Mouse (Mus musculus) CH12.LX (cell line): ENCODE measurements around the gene Cd59b. TPM values are rescaled to one million over a fixed set of nuclear protein-coding genes. Genes with fewer than 3 reads are reported as not detected.

Source experiments
- DNase-seq: peaks from one replicate; pipeline ENCODE4 v3.0.0-alpha.2; 2013; ENCODE audit errors: extremely low read depth
- H3K27ac ChIP-seq: 2 replicates; pipeline ENCODE4 v1.5.1; 2012; ENCODE audit warnings: low read depth, mild to moderate bottlenecking, control low read depth, moderate library complexity; ENCODE audit not compliant: insufficient read depth
- H3K27me3 ChIP-seq: replicated peaks from 2 replicates; pipeline ENCODE3; 2012; ENCODE audit warnings: inconsistent platforms
- H3K36me3 ChIP-seq, 2 experiments: replicated peaks in 1 of 2; 2 replicates each; pipeline versions ENCODE3 to v1.6.1; 2012; ENCODE audit warnings: inconsistent platforms in 1 of 2, low read length in 1 of 2, mild to moderate bottlenecking in 1 of 2, mixed read lengths in 1 of 2, moderate library complexity in 1 of 2; ENCODE audit not compliant: control insufficient read depth in 1 of 2, insufficient read depth in 1 of 2
- H3K4me1 ChIP-seq, 2 experiments: 2 replicates each; pipeline ENCODE4 v1.6.1; 2012; ENCODE audit warnings: inconsistent platforms in 1 of 2, moderate library complexity in 1 of 2; ENCODE audit not compliant: insufficient read depth in 2 of 2, control insufficient read depth in 1 of 2
- H3K4me2 ChIP-seq: 2 replicates; pipeline ENCODE4 v1.6.1; 2012; ENCODE audit warnings: low read depth, mild to moderate bottlenecking, control low read depth; ENCODE audit not compliant: poor library complexity, insufficient read depth, severe bottlenecking
- H3K4me3 ChIP-seq, 3 experiments: fragments of 150-350 bp in 1 of 3; sonication (generic) in 1 of 3; replicated peaks in 1 of 3; 2 replicates each; pipeline versions ENCODE3 to v1.5.1; 2011 to 2012; ENCODE audit warnings: low read depth in 2 of 3, low read length in 2 of 3, mild to moderate bottlenecking in 2 of 3, moderate library complexity in 2 of 3, control low read depth in 1 of 3, improper control_type of control experiment in 1 of 3, inconsistent platforms in 1 of 3, mixed read lengths in 1 of 3; ENCODE audit not compliant: poor library complexity in 1 of 3
- H3K79me2 ChIP-seq: replicated peaks from 2 replicates; pipeline ENCODE4 v1.6.1; 2012; ENCODE audit warnings: mild to moderate bottlenecking, moderate library complexity; ENCODE audit not compliant: control insufficient read depth, poor library complexity, insufficient read depth, severe bottlenecking; ENCODE audit errors: extremely low read depth
- H3K9ac ChIP-seq: 2 replicates; pipeline ENCODE4 v1.6.1; 2012; ENCODE audit warnings: low read depth, mild to moderate bottlenecking, control low read depth, moderate library complexity; ENCODE audit not compliant: insufficient read depth
- H3K9me3 ChIP-seq: replicated peaks from 2 replicates; pipeline ENCODE3; 2012; ENCODE audit warnings: low read length, inconsistent platforms, mixed read lengths
- CHD1 ChIP-seq: IDR thresholded peaks from 2 replicates; pipeline ENCODE4 v1.6.1; 2012; ENCODE audit warnings: low read depth, low read length, improper control_type of control experiment, inconsistent platforms
- CTCF ChIP-seq, 2 experiments: IDR thresholded peaks in 1 of 2; conservative IDR thresholded peaks in 1 of 2; 2 replicates each; pipeline ENCODE4 v1.5.1; 2011 to 2012; ENCODE audit warnings: low read depth in 2 of 2, low read length in 2 of 2, improper control_type of control experiment in 1 of 2, inconsistent platforms in 1 of 2, mild to moderate bottlenecking in 1 of 2, moderate library complexity in 1 of 2
- ELF1 ChIP-seq: IDR thresholded peaks from 2 replicates; pipeline ENCODE4 v1.6.1; 2014; ENCODE audit warnings: low read depth, mild to moderate bottlenecking, inconsistent platforms, low read length, improper control_type of control experiment
- JUND ChIP-seq: conservative IDR thresholded peaks from 2 replicates; pipeline ENCODE4 v1.6.1; 2011; ENCODE audit warnings: low read depth, low read length, improper control_type of control experiment
- KAT2A ChIP-seq: IDR thresholded peaks from 2 replicates; pipeline ENCODE4 v1.6.1; 2012; ENCODE audit warnings: low read length, improper control_type of control experiment, inconsistent platforms; ENCODE audit not compliant: insufficient replicate concordance
- MAX ChIP-seq: IDR thresholded peaks from 2 replicates; pipeline ENCODE4 v1.6.1; 2011; ENCODE audit warnings: low read length, improper control_type of control experiment
- MAZ ChIP-seq: IDR thresholded peaks from 2 replicates; pipeline ENCODE4 v1.6.1; 2012; ENCODE audit warnings: low read depth, mild to moderate bottlenecking, inconsistent platforms, low read length, improper control_type of control experiment, moderate library complexity
- MEF2A ChIP-seq: IDR thresholded peaks from 2 replicates; pipeline ENCODE4 v1.6.1; 2014; ENCODE audit warnings: low read depth, mild to moderate bottlenecking, inconsistent platforms, low read length, improper control_type of control experiment, borderline replicate concordance
- MYC ChIP-seq: IDR thresholded peaks from 2 replicates; pipeline ENCODE4 v1.6.1; 2011; ENCODE audit warnings: low read depth, mild to moderate bottlenecking, improper control_type of control experiment, low read length
- RAD21 ChIP-seq: IDR thresholded peaks from 2 replicates; pipeline ENCODE4 v1.6.1; 2011; ENCODE audit warnings: low read depth, mild to moderate bottlenecking, low read length, improper control_type of control experiment, moderate library complexity
- SMC3 ChIP-seq: IDR thresholded peaks from 2 replicates; pipeline ENCODE4 v1.6.1; 2011; ENCODE audit warnings: low read depth, low read length, improper control_type of control experiment
- TBP ChIP-seq: conservative IDR thresholded peaks from 2 replicates; pipeline ENCODE4 v1.6.1; 2011; ENCODE audit warnings: low read depth, low read length, improper control_type of control experiment
- ZC3H11A ChIP-seq: IDR thresholded peaks from 2 replicates; pipeline ENCODE4 v1.6.1; 2012; ENCODE audit warnings: low read depth, mild to moderate bottlenecking, inconsistent platforms, low read length, improper control_type of control experiment
- ZKSCAN1 ChIP-seq: IDR thresholded peaks from 2 replicates; pipeline ENCODE4 v1.6.1; 2012; ENCODE audit warnings: low read depth, inconsistent platforms, low read length, improper control_type of control experiment, borderline replicate concordance
- ZMIZ1 ChIP-seq: IDR thresholded peaks from 2 replicates; pipeline ENCODE4 v1.6.1; 2012; ENCODE audit warnings: low read depth, mild to moderate bottlenecking, inconsistent platforms, low read length, improper control_type of control experiment
- ZNF384 ChIP-seq: IDR thresholded peaks from 2 replicates; pipeline ENCODE4 v1.6.1; 2012; ENCODE audit warnings: low read depth, low read length, improper control_type of control experiment, inconsistent platforms
- dilution Hi-C: fragments of 300-500 bp; cut with MboI; formaldehyde crosslinking; loops from 2 replicates; pipeline ENCODE4 v1.14.3; 2020; ENCODE audit warnings: low sequenced_read_pairs; ENCODE audit not compliant: extremely low pct_unique_long_range_greater_than_20kb, extremely low pct_ligation_motif_present
- in situ Hi-C: fragments of 300-500 bp; cut with MboI; formaldehyde crosslinking; loops from 3 replicates; pipeline ENCODE4 v1.14.3; 2019; ENCODE audit warnings: low sequenced_read_pairs, low pct_ligation_motif_present, low pct_unique_long_range_greater_than_20kb, mixed read lengths
- polyA plus RNA-seq: library from polyadenylated mRNA; unstranded; fragments of >175 nt; gene quantifications from 2 replicates; pipeline ENCODE4 v1.2.1, GENCODE M21; 2012; ENCODE audit warnings: low read depth; ENCODE audit not compliant: insufficient read length
- total RNA-seq, 2 experiments: library from RNA; depleted of rRNA; stranded (reverse); fragments of 300-350 nt in 1 of 2; fragments of >200 nt in 1 of 2; gene quantifications; 2 replicates each; pipeline ENCODE4 v1.2.3; 2012 to 2014

Gene Cd59b
- total and polyA plus RNA-seq, 3 experiments: 0.25 to 2.1 (median 0.80) TPM

- no peaks in the 10 kb centered on the region for H3K79me2 ChIP-seq
- H3K9ac ChIP-seq: no peak overlapping the region
- in situ Hi-C loops: loop anchor here (5.0 to 25.0 kb wide), 3 partner anchors 179 to 454 kb away; partner anchors contain the start of gene D430041D05Rik
- H3K27ac ChIP-seq: no peak overlapping the region
- no peaks in the 10 kb centered on the region for H3K36me3 ChIP-seq
- TF ChIP-seq MEF2A (no peak), SMC3 (no peak), ELF1 (no peak), ZMIZ1 (no peak), ZNF384 (no peak), ZKSCAN1 (no peak), CHD1 (no peak), CTCF (conservative IDR thresholded peaks at IDR 0.05 in 1 of 2, IDR thresholded peaks at IDR 0.05 in 1 of 2; ENCODE audit: low read depth in 2 of 2, low read length in 2 of 2) (no peak), MAZ (no peak)
- dilution Hi-C loops: no loop called here
- no peak overlapping the region for H3K4me3 ChIP-seq
- no peak overlapping the region for H3K4me2 ChIP-seq
- peaks cover 6% of the 10 kb centered on the region for H3K27me3 ChIP-seq
- peaks cover 0 to 4% of the 10 kb centered on the region in 2 experiments; a peak in 1 of 4 replicates for H3K4me1 ChIP-seq
- H3K9me3 ChIP-seq: no peaks in the 10 kb centered on the region
- no peak for DNase-seq
Measured at GRCm38 (mm10) chr2:104133042-104133810, 63.6 kb downstream of the Cd59b start.

- peaks cover 3% of the 10 kb centered on the region for H3K9me3 ChIP-seq
- no peak overlapping the region for H3K4me3 ChIP-seq
- no peak overlapping the region for H3K9ac ChIP-seq
- no peaks in the 10 kb centered on the region for H3K79me2 ChIP-seq
- peak; percentile 88 for DNase-seq
- peaks cover 3% of the 10 kb centered on the region for H3K27me3 ChIP-seq
- H3K27ac ChIP-seq: no peak overlapping the region
- dilution Hi-C loops (no loop called here), in situ Hi-C loops (loop anchor here (5.0 to 25.0 kb wide), 3 partner anchors 178 to 453 kb away; partner anchors contain the start of gene D430041D05Rik)
- TF ChIP-seq TBP (no peak), CTCF (conservative IDR thresholded peaks at IDR 0.05 in 1 of 2, IDR thresholded peaks at IDR 0.05 in 1 of 2; ENCODE audit: low read depth in 2 of 2, low read length in 2 of 2) (peak; percentile 76 to 97), MAX (peak; percentile 89), CHD1 (no peak), SMC3 (peak; percentile 94), MYC (peak; percentile 81), RAD21 (peak; percentile 100), JUND (0 out of 2 replicates have a peak, but pooled peaks have one; percentile 21), ZC3H11A (peak; percentile 78), KAT2A (no peak)
- peaks cover 0 to 4% of the 10 kb centered on the region in 2 experiments; a peak in 1 of 4 replicates for H3K4me1 ChIP-seq
- no peak overlapping the region for H3K4me2 ChIP-seq
- no peaks in the 10 kb centered on the region for H3K36me3 ChIP-seq
Measured at GRCm38 (mm10) chr2:104134150-104135056, 64.8 kb downstream of the Cd59b start.
